Mouse (Mus musculus): ENCODE measurements at regions not wholly inside any gene's neighbourhood (a gene's known extent, or its start where the extent isn't known, plus 50 kb on each side); places are given as distances from the start of the nearest gene placed in this dataset.

GRCm38 (mm10) chr6:64961608-64962486, 80.5 kb upstream of the Smarcad1 start:
- TF ChIP-seq CTCF (IDR thresholded peaks at IDR 0.05; ENCODE audit: control insufficient read depth, insufficient read depth, low read length) (no peak), POLR2A (IDR thresholded peaks at IDR 0.05; ENCODE audit: borderline replicate concordance, control insufficient read depth, low read depth, low read length) (no peak)

All from bone marrow, adult 2 months (tissue).